Mouse (Mus musculus): ENCODE data around the gene Arhgap24. TPM values are rescaled to one million over a fixed set of nuclear protein-coding genes. Genes with fewer than 3 reads are reported as not detected.

Gene Arhgap24
- total RNA-seq, 2 experiments from 2014 or later: 7.0 to 7.4 TPM

DNA sequence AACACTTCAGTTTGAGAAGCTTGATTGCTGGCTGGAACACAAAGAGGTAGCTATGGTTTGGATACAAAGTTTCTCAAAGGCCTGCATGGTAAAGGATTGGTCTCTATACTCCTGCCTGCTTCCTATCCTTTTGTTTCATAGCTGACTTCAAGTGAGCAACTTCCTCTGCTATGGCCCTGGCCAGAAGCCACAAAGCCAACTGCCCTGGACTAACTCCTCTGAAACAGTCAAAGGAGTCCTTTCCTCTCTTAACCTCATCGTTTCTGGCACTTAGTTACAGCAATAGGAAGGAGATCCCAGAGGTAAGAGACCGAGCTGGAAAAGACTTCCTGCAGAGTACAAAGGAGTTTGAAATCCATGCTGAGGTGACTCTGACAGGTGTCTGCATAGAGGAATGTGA lies 224.0 kb downstream of the Arhgap24 start:
- intact Hi-C loops (cut with DNase I): no loop called here

DNA sequence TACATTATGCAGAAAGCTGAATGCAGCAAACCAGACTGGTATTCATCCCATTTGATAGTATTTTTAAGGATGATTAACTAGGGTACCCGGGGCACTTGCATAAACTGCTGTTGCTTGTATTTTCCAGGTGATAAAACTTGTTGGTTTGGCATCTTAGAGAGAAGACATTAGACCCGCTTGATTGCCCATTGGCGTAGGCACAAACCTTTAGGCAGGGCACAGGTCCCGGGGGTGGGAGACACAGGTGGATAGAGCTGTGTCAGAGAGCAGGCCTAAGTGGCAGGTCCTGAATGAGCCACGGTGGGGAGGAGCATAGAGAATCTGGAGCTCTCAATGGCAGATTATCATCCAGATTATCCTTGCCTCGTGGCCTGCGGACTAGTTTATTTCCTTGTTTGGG lies 229.1 kb downstream of the Arhgap24 start:
- intact Hi-C loops (cut with DNase I): no loop called here
- no peak for DNase-seq (ENCODE audit: extremely low spot score in 1 of 2, low spot score in 2 of 2)

More for the DNA sequence above, 224.0 kb downstream of the Arhgap24 start:
- peak in 1 of 2 experiments; percentile 22 for DNase-seq (ENCODE audit: extremely low spot score in 1 of 2, low spot score in 2 of 2)

DNA sequence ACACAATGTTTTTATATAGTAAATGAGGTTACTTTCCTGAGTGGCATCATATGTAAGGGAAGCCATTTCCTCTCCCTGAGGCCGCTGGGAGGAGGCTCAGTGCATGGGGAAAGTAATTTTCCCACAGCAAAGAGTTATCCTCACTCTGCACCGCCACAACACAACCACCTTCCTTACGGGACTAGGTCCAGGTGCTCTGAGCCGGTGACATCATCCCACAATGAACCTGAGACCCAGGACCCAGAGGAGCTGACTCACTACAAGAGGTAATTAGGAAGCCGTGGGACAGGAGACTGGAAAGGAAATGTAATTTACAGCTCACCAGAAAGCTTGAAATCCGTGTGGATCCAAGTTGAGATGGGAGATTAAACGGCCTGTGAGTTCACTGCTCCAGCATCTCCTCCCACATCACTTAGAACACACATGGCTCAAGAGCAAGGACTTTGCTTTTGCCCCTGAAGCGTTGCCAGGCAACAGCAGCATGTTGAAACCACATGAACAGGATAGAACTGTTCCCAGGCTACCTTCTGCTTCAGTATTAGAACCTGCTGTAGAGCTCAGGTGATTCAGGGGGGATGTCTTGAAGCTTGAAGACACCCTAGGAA lies 238.3 kb downstream of the Arhgap24 start:
- intact Hi-C loops (cut with DNase I): no loop called here
- DNase-seq (ENCODE audit: extremely low spot score in 1 of 2, low spot score in 2 of 2): no peak

DNA sequence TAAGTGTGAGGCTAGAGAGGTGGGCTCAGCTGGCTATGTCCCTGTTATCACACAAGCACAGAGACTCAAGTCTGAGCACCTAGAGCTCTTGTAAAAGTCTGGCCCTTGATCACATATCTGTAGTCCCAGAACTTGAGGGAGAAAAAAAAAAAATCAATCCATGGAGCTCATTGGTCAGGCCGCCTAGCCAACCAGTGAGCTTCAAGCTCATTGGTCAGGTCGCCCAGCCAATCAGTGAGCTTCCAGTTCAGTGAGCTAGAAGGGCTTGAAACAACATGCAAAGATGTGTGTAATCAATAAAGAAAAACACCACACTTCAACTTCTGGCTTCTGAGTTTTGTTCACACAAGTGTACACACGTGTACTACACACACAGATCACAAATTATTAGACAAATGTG lies 242.4 kb downstream of the Arhgap24 start:
- intact Hi-C loops (cut with DNase I): no loop called here

DNA sequence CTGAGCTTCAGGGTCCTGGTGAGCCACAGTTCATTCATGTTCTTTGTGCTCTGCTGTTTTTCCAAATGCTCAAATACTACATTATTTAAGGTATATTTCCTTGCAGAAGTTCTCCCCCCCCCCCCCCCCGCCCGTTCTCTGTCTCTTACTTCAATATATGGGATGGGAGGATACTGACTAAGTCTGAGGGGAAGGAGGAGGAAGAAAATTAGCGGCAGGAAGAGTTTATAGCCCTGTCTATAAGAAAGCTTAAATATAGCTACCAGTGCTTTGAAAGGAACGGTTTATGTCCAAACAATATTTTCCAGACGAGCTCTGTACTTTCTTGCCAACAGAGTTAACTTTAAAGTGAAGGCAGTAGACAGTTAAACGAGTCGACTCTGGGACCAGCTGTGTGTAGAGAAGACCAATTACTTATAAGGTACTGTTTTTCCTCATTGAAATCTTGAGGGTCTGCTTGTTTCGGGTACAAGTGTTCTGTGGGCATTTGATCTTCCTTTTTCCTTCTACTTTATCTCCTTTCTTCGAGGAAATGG lies 243.7 kb downstream of the Arhgap24 start:
- intact Hi-C loops (cut with DNase I): no loop called here
- no peak for DNase-seq (ENCODE audit: extremely low spot score in 1 of 2, low spot score in 2 of 2)

More for the DNA sequence above, 242.4 kb downstream of the Arhgap24 start:
- DNase-seq (ENCODE audit: extremely low spot score in 1 of 2, low spot score in 2 of 2): no peak

DNA sequence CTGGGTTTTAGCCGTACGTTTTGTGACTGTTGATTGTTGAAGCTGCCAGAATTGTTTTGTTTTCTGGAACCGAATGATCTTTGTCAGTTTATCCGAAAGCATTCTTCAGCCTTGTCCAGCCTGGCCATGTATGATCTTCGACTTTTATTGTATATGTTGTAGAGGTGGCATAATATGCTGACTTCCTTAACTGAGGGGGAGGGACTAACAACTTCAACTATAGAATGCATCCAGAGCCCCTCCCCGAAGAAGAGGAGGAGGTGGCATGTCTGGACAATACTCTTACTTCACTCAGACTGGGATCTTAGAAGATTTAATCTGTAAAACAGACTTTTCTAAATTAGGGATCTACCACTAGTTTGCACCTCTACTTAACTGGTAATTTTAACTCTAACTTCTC lies 244.2 kb downstream of the Arhgap24 start:
- intact Hi-C loops (cut with DNase I): no loop called here
- DNase-seq (ENCODE audit: extremely low spot score in 1 of 2, low spot score in 2 of 2): no peak

DNA sequence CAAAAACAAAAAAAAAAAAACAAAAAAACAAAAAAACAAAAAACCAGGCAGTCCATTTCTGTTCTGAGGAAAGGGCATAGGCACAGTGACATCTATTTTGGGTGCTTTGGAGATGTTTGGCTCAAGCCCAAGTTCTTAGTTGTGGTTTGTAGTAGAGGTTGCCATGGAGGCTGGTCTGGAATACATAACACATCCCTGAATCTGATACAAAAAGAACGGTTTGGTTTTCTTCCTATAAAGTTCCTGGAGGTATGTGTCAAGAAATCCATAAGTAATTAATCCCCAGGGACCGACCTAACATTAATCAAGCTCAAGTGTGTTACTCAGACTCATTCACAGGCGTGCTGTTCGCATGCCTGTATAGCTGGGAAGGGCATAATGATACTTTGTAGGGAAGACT lies 245.8 kb downstream of the Arhgap24 start:
- intact Hi-C loops (cut with DNase I): no loop called here
- DNase-seq (ENCODE audit: extremely low spot score in 1 of 2, low spot score in 2 of 2): no peak

DNA sequence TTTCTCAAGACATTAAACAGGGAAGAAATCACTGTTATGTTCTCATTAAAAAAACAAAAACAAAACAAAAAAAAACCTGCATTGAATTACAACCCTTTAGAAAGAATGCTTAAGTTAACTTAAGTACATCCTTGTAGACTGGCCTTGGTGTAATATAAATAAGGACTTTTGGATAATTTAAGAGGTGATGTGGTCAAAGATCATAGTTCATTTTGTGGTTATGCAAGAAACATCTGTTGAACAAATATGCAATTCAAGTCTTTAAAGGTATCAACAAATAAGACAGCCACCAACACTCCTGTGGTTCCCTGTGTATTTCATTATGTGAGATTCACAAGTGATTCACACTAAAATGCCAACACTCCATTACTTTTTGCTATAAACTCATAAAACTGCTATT lies 247.3 kb downstream of the Arhgap24 start:
- DNase-seq (ENCODE audit: extremely low spot score in 1 of 2, low spot score in 2 of 2): no peak
- intact Hi-C loops (cut with DNase I): no loop called here

DNA sequence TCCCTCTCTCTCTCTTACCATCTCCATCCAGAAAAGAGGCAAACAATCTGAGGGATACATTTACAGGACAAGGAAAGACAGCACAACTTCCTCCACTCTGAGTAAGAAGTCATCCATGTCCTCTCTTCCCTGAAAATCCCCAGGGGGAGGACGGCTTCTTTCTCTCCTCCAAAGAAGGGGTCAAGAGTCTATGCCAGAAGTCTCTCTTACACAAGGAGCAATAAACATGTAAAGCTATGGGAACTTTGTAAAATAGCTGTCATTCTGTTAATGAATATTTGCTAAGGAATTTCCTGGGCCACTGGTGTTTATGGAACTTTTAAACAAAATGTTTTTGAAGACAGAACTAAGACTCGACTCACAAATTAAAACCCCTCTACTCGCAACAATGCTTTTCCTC lies 248.3 kb downstream of the Arhgap24 start:
- no peak for DNase-seq (ENCODE audit: extremely low spot score in 1 of 2, low spot score in 2 of 2)
- intact Hi-C loops (cut with DNase I): no loop called here

DNA sequence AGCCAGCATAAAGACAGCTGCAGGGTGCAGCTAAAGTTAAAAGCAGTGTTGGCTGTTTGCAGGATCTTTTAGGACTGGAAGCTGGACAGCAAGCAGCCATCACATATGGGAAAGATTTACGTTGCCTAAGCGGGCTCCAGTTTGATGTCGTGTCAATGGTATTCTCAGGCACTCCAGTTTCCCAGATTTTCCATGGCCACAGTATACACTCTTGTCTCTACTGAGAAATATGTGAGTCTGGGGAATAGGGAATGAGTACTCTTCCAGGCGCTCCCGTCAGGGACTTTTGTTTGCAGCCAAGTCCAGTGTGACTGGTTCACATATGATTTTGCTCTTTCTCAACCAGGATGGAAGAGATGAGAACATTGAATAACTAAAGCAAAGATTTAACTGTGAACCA lies 254.9 kb downstream of the Arhgap24 start:
- no peak for DNase-seq (ENCODE audit: extremely low spot score in 1 of 2, low spot score in 2 of 2)
- intact Hi-C loops (cut with DNase I): no loop called here

DNA sequence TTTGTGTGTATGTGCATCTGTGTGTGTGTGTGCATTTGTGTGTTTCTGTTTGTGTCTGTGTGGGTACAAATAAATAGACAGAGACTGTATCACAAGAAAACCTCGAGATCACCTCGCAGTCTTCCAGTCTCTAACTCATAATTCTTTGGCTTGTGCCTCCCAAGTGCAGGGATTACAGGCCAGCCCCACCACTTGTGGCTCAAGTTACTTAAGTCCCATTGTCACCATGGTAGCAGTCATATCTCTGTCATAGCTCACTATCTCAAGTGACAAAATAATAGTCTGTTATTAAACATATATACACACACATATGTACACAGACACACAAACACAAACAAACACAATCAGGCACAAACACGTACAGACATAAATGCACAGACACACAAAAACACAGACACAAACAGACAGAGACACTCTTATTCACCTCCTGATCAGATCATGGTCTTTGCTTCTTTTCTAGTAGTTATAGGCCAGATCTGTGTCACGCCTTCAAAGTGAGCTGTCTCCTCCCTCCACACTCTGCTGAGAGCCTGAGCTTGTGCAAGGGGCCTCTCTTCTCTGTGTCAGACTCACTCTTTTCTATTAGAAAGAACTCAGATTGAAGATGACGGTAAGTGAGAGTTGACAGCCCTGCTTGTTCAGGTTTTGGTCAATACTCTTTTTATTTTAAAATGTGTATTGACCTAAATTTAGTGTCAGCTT lies 261.5 kb downstream of the Arhgap24 start:
- DNase-seq (ENCODE audit: extremely low spot score in 1 of 2, low spot score in 2 of 2): no peak
- intact Hi-C loops (cut with DNase I): no loop called here

DNA sequence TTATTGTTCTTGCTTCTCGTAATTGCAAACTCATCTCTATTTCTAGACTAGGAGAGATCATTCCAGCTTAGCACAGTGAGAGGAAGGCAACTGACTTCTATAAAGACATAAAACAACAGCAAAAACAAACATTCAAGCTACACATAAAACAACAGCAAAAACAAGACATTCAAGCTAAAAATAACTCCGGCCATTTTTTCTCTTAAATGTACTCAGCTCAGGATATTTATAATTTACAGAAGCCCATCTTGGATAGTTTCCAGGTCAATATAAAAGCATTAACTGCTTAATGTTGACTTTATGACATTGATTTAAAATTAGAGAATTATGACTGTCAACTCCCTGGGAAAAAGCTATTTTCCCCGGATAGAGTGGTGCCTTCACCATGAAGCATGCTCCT lies 262.2 kb downstream of the Arhgap24 start:
- intact Hi-C loops (cut with DNase I): no loop called here
- no peak for DNase-seq (ENCODE audit: extremely low spot score in 1 of 2, low spot score in 2 of 2)

DNA sequence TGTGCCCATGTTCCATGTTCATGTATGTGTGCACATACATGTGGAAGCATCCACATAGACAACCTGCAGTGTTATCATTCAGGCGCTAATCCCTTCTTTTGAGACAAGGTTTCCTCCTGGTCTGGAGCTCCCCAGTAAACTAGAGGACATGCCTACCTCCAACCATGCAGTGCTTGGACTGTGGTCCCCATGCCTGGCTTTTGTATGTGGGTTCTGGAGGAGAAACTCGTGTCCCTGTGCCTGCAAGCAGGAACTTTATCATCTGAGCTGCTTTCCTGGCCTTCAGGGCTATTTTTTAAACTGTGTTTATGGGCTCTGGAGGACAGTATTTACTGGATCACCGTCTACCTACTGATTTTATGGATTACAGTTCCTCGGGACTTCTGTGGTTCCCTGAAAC lies 262.9 kb downstream of the Arhgap24 start:
- DNase-seq (ENCODE audit: extremely low spot score in 1 of 2, low spot score in 2 of 2): no peak
- intact Hi-C loops (cut with DNase I): no loop called here

DNA sequence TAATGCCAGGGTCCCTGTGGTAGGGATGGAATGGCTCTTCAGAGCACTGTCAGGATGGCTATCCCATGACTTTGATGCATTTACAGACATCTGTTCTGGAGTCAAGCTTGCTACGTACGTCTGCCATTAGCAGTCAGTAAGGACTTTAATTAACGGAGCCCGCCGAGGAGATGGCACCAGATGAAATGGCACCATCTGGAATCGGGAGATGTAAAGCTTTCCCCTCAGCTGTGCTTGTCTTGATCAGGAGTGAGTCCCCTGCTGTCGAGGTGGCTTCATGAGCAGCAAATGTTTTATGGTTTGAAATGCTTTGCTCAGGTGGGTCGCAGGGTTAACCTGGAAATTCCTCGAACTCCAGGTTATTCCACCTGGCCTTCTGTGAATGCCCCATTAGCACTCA lies 267.0 kb downstream of the Arhgap24 start:
- intact Hi-C loops (cut with DNase I): no loop called here
- DNase-seq (ENCODE audit: extremely low spot score in 1 of 2, low spot score in 2 of 2): no peak

DNA sequence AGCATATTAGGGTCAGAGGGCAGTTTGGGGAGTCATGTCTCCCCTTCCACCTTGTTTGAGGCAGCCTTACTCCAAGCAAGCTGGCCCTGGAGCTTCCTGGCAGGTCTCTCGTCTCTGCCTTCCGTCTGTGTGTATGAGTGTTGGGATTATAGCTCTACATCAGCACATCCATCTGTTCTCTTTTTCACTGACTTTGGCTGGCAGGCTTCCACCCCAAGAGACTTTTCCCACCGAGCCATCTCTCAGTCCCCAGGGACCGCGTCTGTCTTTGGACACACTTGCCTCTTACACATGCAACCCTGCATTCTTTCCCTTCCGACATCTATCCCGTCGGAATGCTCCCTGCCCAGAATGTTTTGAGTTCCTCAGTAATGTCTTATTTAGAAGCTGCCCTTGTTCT lies 267.8 kb downstream of the Arhgap24 start:
- peak; percentile 45 to 76 for DNase-seq (ENCODE audit: extremely low spot score in 1 of 2, low spot score in 2 of 2)
- intact Hi-C loops (cut with DNase I): no loop called here

DNA sequence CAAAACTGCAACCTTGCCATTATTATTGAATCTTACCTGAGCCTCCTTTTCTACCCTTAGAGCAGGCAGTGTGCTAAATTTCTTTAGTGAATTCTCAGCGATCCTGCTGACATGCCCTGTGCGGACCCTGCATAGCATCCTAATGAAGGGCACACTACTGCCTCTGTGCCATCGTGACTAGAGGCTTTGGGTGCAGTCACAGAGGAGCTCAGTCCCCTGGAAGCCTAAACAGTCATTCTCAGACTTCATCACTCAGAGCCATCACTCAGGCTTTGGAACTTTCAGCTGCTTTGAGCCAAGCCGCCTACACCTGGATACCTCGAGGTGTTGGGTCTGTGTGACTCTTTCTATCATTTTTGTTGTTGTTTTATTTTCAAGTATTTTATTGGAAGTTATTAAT lies 269.5 kb downstream of the Arhgap24 start:
- DNase-seq (ENCODE audit: extremely low spot score in 1 of 2, low spot score in 2 of 2): no peak
- intact Hi-C loops (cut with DNase I): no loop called here

DNA sequence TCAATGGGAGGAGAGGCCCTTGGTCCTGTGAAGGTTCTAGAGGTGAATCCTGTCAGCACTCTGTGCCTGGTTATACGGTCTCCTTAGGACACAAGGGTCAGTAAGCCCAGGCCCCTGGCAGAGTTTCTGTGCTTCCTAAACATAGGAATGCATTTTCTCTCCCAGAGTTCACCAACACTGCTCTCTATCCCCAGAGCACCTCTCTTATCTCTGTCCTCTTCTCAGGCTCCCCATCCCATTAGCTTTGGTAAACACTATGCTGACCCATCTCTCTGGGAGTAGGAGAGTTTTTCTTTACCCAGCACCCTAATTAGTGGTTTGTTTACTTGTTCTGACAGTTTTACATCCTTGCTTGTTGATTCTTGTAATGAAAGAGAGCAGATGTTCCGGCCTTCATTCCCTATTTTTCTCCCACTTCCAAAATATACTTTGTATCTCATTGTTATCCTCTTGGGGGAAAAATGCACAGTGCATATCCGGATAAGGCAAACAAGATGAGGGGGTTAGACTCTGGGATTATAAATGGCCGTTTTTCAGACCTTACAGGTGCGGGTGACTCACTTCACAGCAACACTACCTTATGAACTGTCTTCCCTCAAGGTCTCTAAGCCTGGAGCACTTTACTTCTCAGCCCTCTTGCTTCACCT lies 270.6 kb downstream of the Arhgap24 start:
- intact Hi-C loops (cut with DNase I): no loop called here
- no peak for DNase-seq (ENCODE audit: extremely low spot score in 1 of 2, low spot score in 2 of 2)

DNA sequence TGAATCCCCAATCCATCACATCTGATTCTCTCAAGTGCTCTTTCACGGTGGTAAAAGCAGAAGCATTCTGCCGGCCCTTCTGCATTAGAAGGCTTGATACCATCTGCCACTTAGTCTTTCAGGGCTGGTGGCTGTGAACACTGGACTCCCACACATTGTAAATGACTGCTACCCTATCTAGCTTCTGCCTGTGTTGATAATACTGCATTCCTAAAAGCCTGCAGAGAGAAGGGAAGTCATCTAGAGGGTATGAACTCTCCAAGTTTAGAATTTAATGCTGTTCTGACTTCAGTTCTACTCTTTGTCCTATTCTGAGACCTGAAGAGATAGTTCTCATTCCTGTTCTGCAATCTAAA lies 271.1 kb downstream of the Arhgap24 start:
- DNase-seq (ENCODE audit: extremely low spot score in 1 of 2, low spot score in 2 of 2): no peak
- intact Hi-C loops (cut with DNase I): no loop called here

DNA sequence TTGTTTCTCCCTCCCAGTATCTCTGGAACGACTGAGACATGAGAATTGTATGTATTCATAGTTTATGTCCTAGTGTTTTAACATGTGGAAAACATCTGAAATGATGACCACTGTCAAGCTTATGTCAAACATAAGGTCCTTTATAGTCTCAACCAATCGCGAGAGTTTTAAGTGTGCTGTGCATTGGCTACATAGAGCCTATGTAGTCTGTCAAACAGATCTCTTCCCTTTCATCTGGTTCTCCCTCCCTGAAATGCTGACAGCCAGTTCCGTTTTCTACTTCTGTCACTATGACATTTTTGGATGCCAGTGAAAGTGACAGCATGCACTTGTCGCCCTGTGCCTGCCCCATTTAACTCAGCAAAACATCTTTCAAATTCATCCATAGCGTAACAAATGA lies 275.8 kb downstream of the Arhgap24 start:
- DNase-seq (ENCODE audit: extremely low spot score in 1 of 2, low spot score in 2 of 2): no peak
- intact Hi-C loops (cut with DNase I): no loop called here

DNA sequence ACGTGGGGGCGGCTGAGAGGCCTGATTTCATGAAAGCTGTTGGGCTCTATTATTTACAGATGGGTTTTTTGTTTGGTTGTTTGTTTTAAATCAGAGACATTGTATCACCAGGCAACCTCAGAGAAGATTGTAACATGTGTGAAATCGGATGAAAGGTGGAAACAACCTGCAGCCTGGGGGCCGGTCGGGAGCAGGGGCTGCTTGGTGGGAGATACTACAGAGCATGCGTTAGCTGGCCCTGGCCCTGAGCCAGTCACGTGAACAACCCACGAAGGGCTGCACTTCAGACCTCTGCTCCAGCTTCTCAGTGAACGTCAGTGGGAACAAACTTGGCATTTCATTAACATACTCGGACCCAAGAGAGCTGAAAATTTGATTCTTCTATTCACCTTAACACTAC lies 284.5 kb downstream of the Arhgap24 start:
- DNase-seq (ENCODE audit: extremely low spot score in 1 of 2, low spot score in 2 of 2): no peak
- intact Hi-C loops (cut with DNase I): no loop called here
